Mouse (Mus musculus) embryonic facial prominence, embryonic 10.5 days (tissue): ENCODE measurements around the gene Them7. TPM values are rescaled to one million over a fixed set of nuclear protein-coding genes. Genes with fewer than 3 reads are reported as not detected.
A peak's percentile ranks its signal among the peaks of the same experiment; 100 is the strongest.

Experiments used
- DNase-seq: peaks from one replicate; pipeline ENCODE4 v3.0.0-alpha.2; 2017; ENCODE audit warnings: low spot score
- H3K27ac ChIP-seq: fragments of 300-500 bp; sonication (generic); replicated peaks from 2 replicates; pipeline ENCODE4 v1.5.1; 2016; ENCODE audit warnings: mild to moderate bottlenecking
- H3K27me3 ChIP-seq: fragments of 300-500 bp; sonication (generic); replicated peaks from 2 replicates; pipeline ENCODE4 v1.6.1; 2016; ENCODE audit warnings: low read depth, mild to moderate bottlenecking; ENCODE audit not compliant: poor library complexity, severe bottlenecking
- H3K36me3 ChIP-seq: fragments of 300-500 bp; sonication (generic); replicated peaks from 2 replicates; pipeline ENCODE4 v1.6.1; 2016; ENCODE audit warnings: mild to moderate bottlenecking, moderate library complexity
- H3K4me1 ChIP-seq: fragments of 300-500 bp; sonication (generic); 2 replicates; pipeline ENCODE4 v1.6.1; 2016
- H3K4me3 ChIP-seq: fragments of 300-500 bp; sonication (generic); 2 replicates; pipeline ENCODE4 v1.5.1; 2016; ENCODE audit warnings: mild to moderate bottlenecking, moderate library complexity
- H3K9me3 ChIP-seq: fragments of 300-500 bp; sonication (generic); 2 replicates; pipeline ENCODE4 v1.6.1; 2016; ENCODE audit warnings: mild to moderate bottlenecking
- WGBS: fragments of 180-500 bp; shearing (Covaris S2); methylation state at CpG from one replicate; pipeline ENCODE4 v1.1.7; 2016; 5-methylcytosine and 5-hydroxymethylcytosine counted together
- polyA plus RNA-seq: library from polyadenylated mRNA; unstranded; fragments of >200 nt; fragmentation: Nextera tagmentation; extraction: Ambion mirVana; gene quantifications from 2 replicates; pipeline ENCODE4 v1.2.1, GENCODE M21; 2016

Them7 gene
- polyA plus RNA-seq, 1 experiment from 2014 or later: 0.37 TPM

DNA sequence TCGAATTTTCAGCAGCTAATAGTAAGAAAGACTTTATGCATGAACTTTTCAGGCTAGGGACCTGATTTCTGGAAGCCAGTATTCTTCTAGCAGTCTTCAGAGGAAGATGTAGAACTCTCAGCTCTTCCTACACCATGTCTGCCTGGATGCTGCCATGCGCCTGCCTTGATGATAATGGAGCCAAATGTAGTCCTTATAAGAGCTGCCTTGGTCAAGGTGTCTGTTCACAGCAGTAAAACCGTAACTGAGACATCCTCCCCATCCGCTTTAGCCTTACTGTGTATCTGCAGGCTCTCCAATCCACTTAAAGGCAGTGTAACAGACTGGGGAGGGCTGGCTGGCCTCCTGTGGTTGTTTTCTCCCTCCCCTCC is 167.3 kb downstream of the Them7 start:
- Histone ChIP-seq H3K9me3 (no peaks in the 10 kb centered on the region), H3K4me1 (peaks cover 12% of the 10 kb centered on the region), H3K4me3 (no peak overlapping the region), H3K27me3 (no peaks in the 10 kb centered on the region), H3K36me3 (peaks cover 100% of the 10 kb centered on the region), H3K27ac (no peak overlapping the region)
- WGBS: 94% methylated on average over 4 of the region's 4 CpGs
- DNase-seq: no peak

DNA sequence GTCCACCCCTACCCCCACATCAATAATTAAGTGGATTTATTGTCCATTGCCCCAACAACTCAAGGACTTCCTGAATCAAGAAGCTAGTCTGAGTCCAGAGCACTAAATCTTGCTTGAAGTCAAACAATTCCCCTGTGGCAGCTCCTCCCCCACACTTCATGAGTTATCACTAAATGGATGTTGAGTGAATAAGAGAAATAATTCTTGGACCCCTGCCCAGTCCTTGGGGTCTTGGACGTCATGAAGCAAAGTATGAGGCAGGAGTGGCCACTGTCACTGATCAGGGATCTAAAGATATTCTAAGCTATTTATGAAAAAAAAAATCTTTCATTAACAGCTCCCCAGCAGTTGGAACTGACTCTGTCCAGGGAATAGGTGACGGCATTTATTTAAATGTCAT is 168.4 kb downstream of the Them7 start:
- Histone ChIP-seq H3K9me3 (no peaks in the 10 kb centered on the region), H3K27ac (no peak overlapping the region), H3K36me3 (peaks cover 90% of the 10 kb centered on the region), H3K4me1 (peaks cover 23% of the 10 kb centered on the region), H3K27me3 (no peaks in the 10 kb centered on the region), H3K4me3 (no peak overlapping the region)
- 89% methylated on average over 2 of the region's 2 CpGs for WGBS
- DNase-seq: no peak

DNA sequence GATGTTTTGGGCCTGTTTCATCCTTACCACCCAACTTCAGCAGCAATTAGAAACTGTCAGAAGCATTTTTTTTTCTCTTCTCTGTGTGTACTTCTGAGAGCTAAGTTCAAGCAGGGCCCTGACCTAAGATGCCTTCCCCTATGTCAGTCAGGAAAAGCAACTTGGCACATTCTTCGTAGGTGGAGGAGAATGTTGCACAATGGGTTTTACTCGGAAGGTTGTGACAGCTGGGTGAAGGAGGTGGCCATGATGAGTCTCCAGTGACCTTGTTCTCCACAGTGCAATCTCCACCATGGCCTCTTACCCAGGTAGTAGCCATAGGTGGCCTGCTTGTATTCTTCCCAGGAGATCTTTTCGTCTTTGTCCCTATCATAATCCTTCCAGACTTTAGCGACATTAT is 170.3 kb downstream of the Them7 start:
- H3K27ac ChIP-seq: no peak overlapping the region
- peaks cover 31% of the 10 kb centered on the region for H3K4me1 ChIP-seq
- H3K27me3 ChIP-seq: no peaks in the 10 kb centered on the region
- H3K4me3 ChIP-seq: no peak overlapping the region
- no peaks in the 10 kb centered on the region for H3K9me3 ChIP-seq
- peaks cover 72% of the 10 kb centered on the region for H3K36me3 ChIP-seq
- no peak for DNase-seq
- WGBS: 92% methylated on average over 4 of the region's 4 CpGs

DNA sequence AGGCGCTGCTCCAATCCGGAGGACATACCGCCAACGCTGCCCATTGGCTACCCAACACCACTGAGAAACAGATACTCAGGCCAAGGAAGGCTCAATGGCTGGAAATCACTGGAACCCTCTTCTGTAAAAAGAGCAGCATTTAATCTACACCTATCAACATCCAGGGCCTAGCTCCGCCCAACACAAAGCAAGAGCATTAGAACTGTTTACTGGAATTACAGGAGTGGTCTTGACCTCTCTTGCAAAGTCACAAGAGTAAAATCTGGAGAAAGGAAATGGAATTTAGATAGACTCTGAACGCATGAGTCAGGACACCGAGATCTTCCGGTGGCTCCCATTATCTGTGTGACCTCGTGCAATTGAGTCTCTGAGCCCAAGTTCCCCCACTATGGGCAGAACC is 171.9 kb downstream of the Them7 start:
- H3K27me3 ChIP-seq: peaks cover 8% of the 10 kb centered on the region; the same call in 1 of the 2 replicates
- no peak for DNase-seq
- no peak overlapping the region for H3K27ac ChIP-seq
- peaks cover 38% of the 10 kb centered on the region for H3K4me1 ChIP-seq
- no peak overlapping the region for H3K4me3 ChIP-seq
- H3K9me3 ChIP-seq: no peaks in the 10 kb centered on the region
- peaks cover 55% of the 10 kb centered on the region for H3K36me3 ChIP-seq
- 93% methylated on average over 9 of the region's 9 CpGs for WGBS

DNA sequence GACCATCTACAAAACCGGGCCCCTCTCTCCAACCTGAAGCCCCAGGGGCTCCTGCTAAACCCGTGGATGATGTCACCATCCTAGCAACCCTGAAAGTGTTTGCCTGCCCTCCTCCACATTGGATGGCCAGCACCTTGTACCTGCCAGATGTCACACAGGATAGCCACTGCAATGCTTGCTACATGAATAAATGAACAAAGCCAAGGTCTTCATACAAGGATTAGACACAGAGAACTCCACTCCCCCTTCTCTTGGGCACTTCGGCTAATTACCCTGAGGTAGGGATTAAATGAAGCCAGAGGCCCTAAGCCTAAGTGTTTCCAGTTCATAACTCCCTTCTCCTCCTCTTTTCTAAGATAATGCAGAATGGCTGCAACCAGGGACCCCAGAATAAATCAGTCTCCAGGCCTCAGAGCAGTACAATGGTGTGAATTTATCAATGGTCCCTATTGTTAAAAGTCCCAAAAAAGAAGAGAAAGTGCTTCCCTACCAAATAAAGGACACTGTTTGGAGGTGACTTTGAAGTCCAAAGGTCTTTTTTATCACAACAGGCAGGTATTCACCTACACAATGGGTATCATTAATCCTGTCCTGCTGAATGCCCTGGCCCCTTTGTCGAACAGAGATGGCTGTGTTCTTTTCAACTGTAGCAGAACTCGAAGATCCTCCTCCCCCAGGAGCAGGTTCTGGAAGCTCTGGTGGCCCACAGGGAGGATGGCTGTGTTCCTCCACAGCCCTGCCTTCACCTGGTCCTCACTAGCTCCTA is 173.5 kb downstream of the Them7 start:
- peaks cover 39% of the 10 kb centered on the region for H3K36me3 ChIP-seq
- no peak for DNase-seq
- no peaks in the 10 kb centered on the region for H3K9me3 ChIP-seq
- peak overlapping the region; percentile 90 for H3K4me3 ChIP-seq
- peak overlapping the region; percentile 97 for H3K27ac ChIP-seq
- 24% methylated on average over 5 of the region's 5 CpGs for WGBS
- peaks cover 38% of the 10 kb centered on the region for H3K4me1 ChIP-seq
- peaks cover 12% of the 10 kb centered on the region; the same call in 1 of the 2 replicates for H3K27me3 ChIP-seq

DNA sequence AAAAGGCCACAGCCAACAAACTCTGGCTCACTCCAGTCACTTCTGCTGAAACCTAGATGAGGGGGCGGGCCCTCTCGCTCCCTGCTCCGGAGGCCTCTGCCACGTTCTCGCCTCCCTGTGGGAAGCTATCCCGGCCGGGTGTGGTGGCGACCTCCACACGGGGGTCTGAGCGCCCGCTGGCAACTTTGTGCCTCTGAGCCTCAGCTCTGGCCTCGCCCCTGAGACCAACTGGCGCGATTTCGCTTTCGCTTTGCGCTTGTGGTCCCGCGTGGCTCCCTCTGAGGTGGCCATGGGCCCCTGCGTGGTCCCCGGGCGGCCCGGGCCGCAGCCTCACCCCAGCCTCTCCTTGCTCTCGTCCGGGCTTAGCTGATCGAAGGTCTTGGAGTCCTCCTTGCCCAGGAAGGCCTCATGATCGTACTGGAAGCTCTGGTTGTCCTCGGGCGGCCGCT is 174.5 kb downstream of the Them7 start:
- Histone ChIP-seq H3K4me1 (peaks cover 38% of the 10 kb centered on the region), H3K4me3 (peak overlapping the region; percentile 90), H3K27me3 (peaks cover 12% of the 10 kb centered on the region; the same call in 1 of the 2 replicates), H3K9me3 (no peaks in the 10 kb centered on the region), H3K36me3 (peaks cover 29% of the 10 kb centered on the region), H3K27ac (peak overlapping the region; percentile 97)
- DNase-seq: peak; percentile 75
- under 1% methylated on average over 31 of the region's 31 CpGs for WGBS

DNA sequence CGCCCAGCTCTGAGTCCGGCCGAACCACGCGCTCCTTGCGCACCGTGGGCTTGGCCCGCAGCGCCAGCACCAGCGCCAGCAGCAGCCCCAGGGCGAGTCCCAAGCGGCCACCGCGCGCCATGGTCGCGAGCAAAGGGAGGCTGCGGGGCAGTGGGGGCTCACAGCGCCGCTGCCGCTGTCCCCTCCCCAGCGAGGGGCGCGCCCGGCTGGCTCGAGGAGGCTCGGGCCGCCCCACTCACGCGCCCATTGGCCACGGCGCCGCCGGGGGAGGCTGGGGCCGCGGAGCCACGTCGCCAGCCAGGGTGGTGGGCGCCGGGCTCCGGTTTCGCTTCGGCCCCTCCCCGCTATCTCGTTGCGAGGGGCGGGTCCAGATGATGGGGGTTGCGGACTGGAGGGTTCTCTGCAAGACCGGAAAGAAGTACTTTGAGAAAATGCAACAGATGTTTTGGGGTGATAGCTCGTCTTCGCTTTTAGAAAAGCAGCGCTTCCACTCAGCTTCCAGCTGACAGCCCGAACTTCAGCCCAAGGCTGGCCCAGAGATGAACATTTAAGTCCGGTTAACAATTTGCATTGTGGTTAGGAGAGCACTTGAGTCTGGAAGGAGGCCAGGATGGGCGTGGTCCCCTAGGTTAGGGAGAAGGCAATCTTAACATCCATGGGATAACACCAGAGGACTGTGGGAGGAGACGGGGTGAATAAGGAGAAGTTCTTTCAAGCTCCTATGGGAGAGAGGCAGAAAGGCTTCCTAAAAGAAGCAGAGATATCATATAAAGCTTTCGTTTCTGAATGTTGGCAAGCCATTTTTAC is 175.2 kb downstream of the Them7 start, which contains the start of gene Rcn1:
TSS of gene Rcn1 (minus strand) at position 235 of the 807 bp plus-strand sequence.
- Histone ChIP-seq H3K4me1 (peaks cover 32% of the 10 kb centered on the region), H3K4me3 (peak within 1 kb of the TSS; percentile 90), H3K36me3 (peaks cover 23% of the 10 kb centered on the region), H3K27ac (peak within 1 kb of the TSS; percentile 97), H3K9me3 (no peaks in the 10 kb centered on the region), H3K27me3 (peaks cover 12% of the 10 kb centered on the region; the same call in 1 of the 2 replicates)
- DNase-seq: peak; percentile 93
- WGBS: under 1% methylated on average over 57 of the region's 57 CpGs

DNA sequence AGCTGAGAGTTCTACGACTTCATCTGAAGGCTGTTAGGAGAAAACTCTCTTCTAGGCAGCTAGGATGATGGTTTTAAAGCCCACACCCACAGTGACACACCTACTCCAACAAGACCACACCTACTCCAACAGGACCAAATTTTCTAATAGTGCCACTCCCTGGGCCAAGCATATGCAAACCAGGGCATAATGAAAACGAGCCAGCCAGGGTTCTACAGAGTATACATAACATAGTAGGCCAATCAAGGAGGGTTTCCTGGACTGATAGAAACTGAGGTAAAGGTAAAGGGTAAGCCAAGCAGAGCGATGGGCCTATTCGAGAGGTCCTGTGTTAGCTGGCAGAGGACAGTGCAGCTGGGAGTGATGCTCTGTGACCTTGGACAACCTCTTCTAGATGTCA is 176.4 kb downstream of the Them7 start:
- Histone ChIP-seq H3K27ac (no peak overlapping the region), H3K4me3 (no peak overlapping the region), H3K27me3 (peaks cover 12% of the 10 kb centered on the region; the same call in 1 of the 2 replicates), H3K4me1 (peaks cover 31% of the 10 kb centered on the region), H3K9me3 (no peaks in the 10 kb centered on the region), H3K36me3 (peaks cover 10% of the 10 kb centered on the region)
- DNase-seq: no peak
- 91% methylated on average over 4 of the region's 4 CpGs for WGBS

DNA sequence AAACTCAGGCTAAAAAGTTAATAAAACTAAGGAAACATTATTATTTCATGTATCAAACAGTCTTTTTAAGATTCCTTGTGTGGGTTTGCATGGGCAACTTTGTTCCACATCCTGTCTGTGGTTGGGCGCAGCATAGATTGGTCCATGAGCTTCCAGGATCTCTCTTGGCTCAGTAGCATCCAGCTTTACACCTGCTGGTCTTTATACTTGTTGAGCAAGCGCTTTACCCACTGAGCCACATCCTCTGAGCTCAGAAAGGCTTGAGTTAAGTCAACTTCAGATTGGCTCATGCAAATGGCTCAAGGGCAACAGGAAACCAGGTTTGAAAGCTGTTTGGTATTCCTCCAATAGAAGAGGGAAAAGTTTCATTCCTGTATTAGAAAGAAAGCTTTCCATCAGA is 178.1 kb downstream of the Them7 start:
- Histone ChIP-seq H3K4me3 (no peak overlapping the region), H3K9me3 (no peaks in the 10 kb centered on the region), H3K36me3 (no peaks in the 10 kb centered on the region), H3K27me3 (peaks cover 12% of the 10 kb centered on the region; the same call in 1 of the 2 replicates), H3K4me1 (peaks cover 18% of the 10 kb centered on the region), H3K27ac (no peak overlapping the region)
- no peak for DNase-seq
- WGBS: 89% methylated on average over 2 of the region's 2 CpGs

DNA sequence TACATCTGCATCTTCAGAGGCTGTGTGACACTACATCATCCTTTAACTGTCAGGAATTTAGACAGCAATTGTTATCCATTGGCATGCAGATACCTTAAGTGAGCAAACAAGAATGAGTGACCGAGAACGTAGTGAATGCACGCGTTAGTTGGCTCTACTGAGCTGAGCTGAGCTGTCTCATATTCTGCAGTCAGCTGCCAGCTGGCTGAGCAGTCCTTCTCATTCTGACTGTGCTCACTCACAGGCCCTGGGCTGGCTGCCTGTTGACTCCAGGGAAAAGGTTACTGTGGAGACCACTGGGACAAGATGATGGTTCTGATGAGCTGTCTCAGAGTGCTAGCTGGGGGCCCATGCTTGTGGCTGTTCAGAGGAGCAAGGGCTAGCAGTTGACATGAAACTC is 184.4 kb downstream of the Them7 start:
- Histone ChIP-seq H3K9me3 (no peaks in the 10 kb centered on the region), H3K36me3 (no peaks in the 10 kb centered on the region), H3K4me1 (no peaks in the 10 kb centered on the region), H3K27me3 (no peaks in the 10 kb centered on the region), H3K4me3 (no peak overlapping the region), H3K27ac (no peak overlapping the region)
- 78% methylated on average over 4 of the region's 4 CpGs for WGBS
- DNase-seq: no peak

DNA sequence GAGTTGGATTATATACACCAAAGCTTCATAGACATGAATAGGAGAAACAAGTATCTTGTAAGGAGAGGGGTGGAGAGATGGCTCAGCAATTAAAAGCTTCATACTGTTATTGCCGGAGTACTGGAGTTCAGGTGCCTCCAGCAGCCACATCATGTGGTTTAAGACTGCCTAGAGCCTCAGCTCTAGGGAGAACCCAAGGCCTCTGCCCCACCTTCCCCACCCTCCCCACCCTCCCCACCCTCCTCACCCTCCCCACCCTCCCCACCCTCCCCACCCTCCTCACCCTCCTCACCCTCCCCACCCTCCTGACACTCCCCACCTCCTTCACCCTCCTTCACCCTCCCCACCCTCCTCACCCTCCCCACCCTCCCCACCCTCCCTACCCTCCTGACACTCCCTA is 185.1 kb downstream of the Them7 start:
- 86% methylated on average over 1 of the region's 1 CpGs for WGBS
- no peaks in the 10 kb centered on the region for H3K27me3 ChIP-seq
- no peaks in the 10 kb centered on the region for H3K4me1 ChIP-seq
- no peaks in the 10 kb centered on the region for H3K36me3 ChIP-seq
- H3K27ac ChIP-seq: no peak overlapping the region
- H3K9me3 ChIP-seq: no peaks in the 10 kb centered on the region
- no peak for DNase-seq
- no peak overlapping the region for H3K4me3 ChIP-seq

DNA sequence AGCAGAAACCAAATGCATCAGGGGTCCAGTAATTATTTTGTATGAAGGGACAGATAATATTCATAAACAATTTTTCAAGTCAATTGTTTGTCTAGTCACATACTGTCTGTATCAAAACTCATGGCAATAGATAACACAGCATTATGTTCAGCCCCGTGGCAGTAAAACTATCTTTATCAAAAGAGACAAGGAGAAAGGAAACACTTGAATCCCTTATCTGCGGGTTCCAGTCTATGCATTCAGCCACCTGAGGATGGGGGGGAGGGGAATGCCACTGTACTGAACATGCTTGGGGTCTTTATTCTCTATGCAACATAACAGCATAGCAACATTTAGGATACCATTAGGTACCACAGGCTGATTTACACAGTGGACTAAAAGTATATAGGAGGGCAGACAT is 190.2 kb downstream of the Them7 start:
- no peaks in the 10 kb centered on the region for H3K36me3 ChIP-seq
- H3K9me3 ChIP-seq: no peaks in the 10 kb centered on the region
- H3K27ac ChIP-seq: no peak overlapping the region
- no peaks in the 10 kb centered on the region for H3K27me3 ChIP-seq
- H3K4me1 ChIP-seq: peaks cover 15% of the 10 kb centered on the region
- no peak overlapping the region for H3K4me3 ChIP-seq
- DNase-seq: no peak
- WGBS: 80% methylated on average over 2 of the region's 2 CpGs
